Mouse (Mus musculus): ENCODE data around the gene Gm28305.

DNA sequence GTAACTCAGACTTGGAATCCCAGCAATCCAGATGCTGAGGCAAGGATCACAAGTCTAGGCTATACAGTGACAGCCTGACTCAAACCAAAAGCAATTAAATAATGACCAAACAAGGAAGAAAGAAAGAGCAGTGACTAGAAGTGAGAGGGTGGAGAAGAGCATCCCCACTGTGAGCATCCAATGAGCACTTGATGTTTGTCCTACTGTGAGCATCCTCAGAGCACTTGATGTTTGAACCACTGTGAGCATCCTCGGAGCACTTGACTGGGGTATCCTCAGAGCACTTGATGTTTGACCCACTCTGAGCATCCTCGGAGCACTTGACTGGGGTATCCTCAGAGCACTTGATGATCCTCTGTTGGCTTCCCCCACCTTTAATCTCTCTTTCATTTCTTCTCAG lies 64.5 kb downstream of the Gm28305 start:
- TF ChIP-seq CTCF (conservative IDR thresholded peaks at IDR 0.05; ENCODE audit: insufficient read depth, insufficient read length, low read depth, low read length) (no peak), POLR2A (IDR thresholded peaks at IDR 0.05; ENCODE audit: low read depth, low read length) (no peak)

Data from kidney, adult 2 months (tissue).